Mouse (Mus musculus): Measurements from ENCODE around the gene Fnbp1l. TPM values are rescaled to one million over a fixed set of nuclear protein-coding genes. Genes with fewer than 3 reads are reported as not detected.

The Fnbp1l gene
- polyA plus RNA-seq, 1 experiment from 2014 or later: 34.3 TPM

- Histone ChIP-seq H3K4me3 (no peak overlapping the region), H3K27ac (ENCODE audit: poor library complexity, severe bottlenecking) (no peak overlapping the region), H3K9ac (no peak overlapping the region), H3K4me2 (no peak overlapping the region), H3K36me3 (no peaks in the 10 kb centered on the region), H3K27me3 (replicated peaks) (no peaks in the 10 kb centered on the region), H3K4me1 (replicated peaks) (peaks cover 6% of the 10 kb centered on the region), H3K9me3 (replicated peaks) (no peaks in the 10 kb centered on the region)
- 63% methylated on average over 3 of the region's 3 CpGs for WGBS
- ATAC-seq (ENCODE audit: insufficient number of reproducible peaks, low FRiP score): no peak
These were observed 9.4 kb upstream of the Fnbp1l start for GRCm38 (mm10) chr3:122628956-122629355.

DNA sequence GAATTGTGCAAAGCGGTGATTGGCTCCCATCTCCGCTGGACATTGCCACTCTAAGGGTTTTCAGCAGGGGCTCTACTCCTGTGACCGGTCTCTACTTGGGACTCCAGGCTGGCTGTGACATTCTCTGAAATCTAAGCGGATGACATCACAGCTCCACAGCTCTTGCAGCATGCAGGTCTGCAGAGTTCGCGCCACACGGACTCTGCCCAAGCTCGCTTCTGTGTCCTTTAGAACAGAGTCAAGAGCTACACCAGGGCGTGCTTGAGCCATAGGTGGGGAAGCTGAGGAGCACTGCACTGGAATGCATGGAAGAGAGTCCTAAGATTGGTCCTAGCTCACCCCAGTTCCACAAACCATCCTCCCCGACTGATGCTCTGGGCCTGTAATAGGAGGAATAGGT, 9.0 kb upstream of the Fnbp1l start:
- WGBS: 82% methylated on average over 10 of the region's 10 CpGs
- no peak overlapping the region for H3K27ac ChIP-seq (ENCODE audit: poor library complexity, severe bottlenecking)

DNA sequence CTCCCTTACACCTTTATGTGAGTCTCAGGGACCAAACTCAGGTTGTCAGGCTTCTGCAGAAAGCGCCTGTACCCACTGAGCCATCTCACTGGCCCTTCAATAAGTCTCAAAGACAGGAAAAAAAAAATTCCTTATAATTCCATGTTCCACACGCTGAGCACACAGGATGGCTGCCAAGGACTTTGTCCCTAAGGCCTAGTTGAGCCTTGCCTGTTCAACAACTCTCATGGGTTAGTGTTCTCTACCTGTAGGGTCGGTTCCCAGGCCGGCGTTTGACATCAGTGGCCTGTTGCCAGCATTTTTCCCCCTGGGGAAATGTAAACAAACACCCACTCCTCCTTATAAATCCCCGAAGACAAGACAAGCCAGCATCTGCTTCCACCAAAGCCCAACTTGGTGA, 8.3 kb upstream of the Fnbp1l start:
- no peaks in the 10 kb centered on the region for H3K27me3 ChIP-seq (replicated peaks)
- ATAC-seq (ENCODE audit: insufficient number of reproducible peaks, low FRiP score): no peak
- 80% methylated on average over 6 of the region's 6 CpGs for WGBS
- H3K4me2 ChIP-seq: no peak overlapping the region
- H3K9ac ChIP-seq: no peak overlapping the region
- no peak overlapping the region for H3K27ac ChIP-seq (ENCODE audit: poor library complexity, severe bottlenecking)
- no peak overlapping the region for H3K4me3 ChIP-seq
- H3K9me3 ChIP-seq (replicated peaks): no peaks in the 10 kb centered on the region
- no peaks in the 10 kb centered on the region for H3K36me3 ChIP-seq
- H3K4me1 ChIP-seq (replicated peaks): peaks cover 6% of the 10 kb centered on the region

More for the DNA sequence above, 9.0 kb upstream of the Fnbp1l start:
- ATAC-seq (ENCODE audit: insufficient number of reproducible peaks, low FRiP score): no peak
- no peaks in the 10 kb centered on the region for H3K36me3 ChIP-seq
- H3K4me1 ChIP-seq (replicated peaks): peaks cover 6% of the 10 kb centered on the region
- H3K4me3 ChIP-seq: no peak overlapping the region
- no peak overlapping the region for H3K9ac ChIP-seq
- H3K27me3 ChIP-seq (replicated peaks): no peaks in the 10 kb centered on the region
- no peaks in the 10 kb centered on the region for H3K9me3 ChIP-seq (replicated peaks)
- no peak overlapping the region for H3K4me2 ChIP-seq

GRCm38 (mm10) chr3:122624591-122624990, 5.1 kb upstream of the Fnbp1l start:
- Histone ChIP-seq H3K4me3 (no peak overlapping the region), H3K27ac (ENCODE audit: poor library complexity, severe bottlenecking) (no peak overlapping the region), H3K9me3 (replicated peaks) (no peaks in the 10 kb centered on the region), H3K36me3 (no peaks in the 10 kb centered on the region), H3K27me3 (replicated peaks) (no peaks in the 10 kb centered on the region), H3K4me1 (replicated peaks) (peaks cover 4% of the 10 kb centered on the region), H3K4me2 (no peak overlapping the region), H3K9ac (no peak overlapping the region)
- ATAC-seq (ENCODE audit: insufficient number of reproducible peaks, low FRiP score): no peak
- 65% methylated on average over 6 of the region's 6 CpGs for WGBS

DNA sequence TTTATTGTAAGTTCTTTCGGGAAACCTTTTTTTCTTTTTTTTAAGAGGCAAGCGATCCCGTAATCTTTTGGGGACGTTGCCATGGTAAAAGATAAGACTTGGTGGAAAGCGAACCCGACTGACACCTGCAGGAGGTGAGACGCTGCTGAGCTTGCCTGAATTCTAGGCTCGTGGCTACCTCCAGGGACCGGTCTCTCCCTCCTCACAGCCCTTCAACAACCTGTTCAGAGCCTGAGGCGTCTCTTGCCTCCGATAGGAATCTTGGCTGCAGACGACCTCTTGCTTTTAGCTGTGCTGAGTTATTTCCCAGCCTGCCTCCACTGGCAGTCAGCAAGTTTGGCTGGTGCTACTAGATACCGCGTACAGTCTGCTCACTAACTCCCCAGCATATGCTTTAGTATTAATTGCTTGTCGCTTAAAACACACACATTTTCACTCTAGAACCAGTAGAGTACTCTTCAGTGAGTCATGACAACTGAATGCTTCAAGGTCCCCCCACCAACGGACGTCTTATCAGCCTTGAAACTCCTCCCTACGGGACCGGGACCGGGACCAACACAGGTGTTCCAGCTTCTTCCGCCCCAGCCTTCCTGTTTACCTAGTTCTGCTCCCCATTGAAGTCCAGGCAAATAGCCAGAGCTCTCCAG, 893 bp upstream of the Fnbp1l start:
- no peaks in the 10 kb centered on the region for H3K27me3 ChIP-seq (replicated peaks)
- H3K4me2 ChIP-seq: peak overlapping the region; percentile 86
- H3K9me3 ChIP-seq (replicated peaks): no peaks in the 10 kb centered on the region
- H3K4me3 ChIP-seq: peak overlapping the region; percentile 89
- H3K9ac ChIP-seq: peak overlapping the region; percentile 96
- H3K4me1 ChIP-seq (replicated peaks): peaks cover 16% of the 10 kb centered on the region
- no peaks in the 10 kb centered on the region for H3K36me3 ChIP-seq
- peak overlapping the region; percentile 93 for H3K27ac ChIP-seq (ENCODE audit: poor library complexity, severe bottlenecking)
- WGBS: under 1% methylated on average over 21 of the region's 21 CpGs
- ATAC-seq (ENCODE audit: insufficient number of reproducible peaks, low FRiP score): peak; percentile 27; the same call in 1 of the 2 replicates

GRCm38 (mm10) chr3:122619931-122620284, 393 bp upstream of the Fnbp1l start:
- 0% methylated on average over 20 of the region's 20 CpGs for WGBS

DNA sequence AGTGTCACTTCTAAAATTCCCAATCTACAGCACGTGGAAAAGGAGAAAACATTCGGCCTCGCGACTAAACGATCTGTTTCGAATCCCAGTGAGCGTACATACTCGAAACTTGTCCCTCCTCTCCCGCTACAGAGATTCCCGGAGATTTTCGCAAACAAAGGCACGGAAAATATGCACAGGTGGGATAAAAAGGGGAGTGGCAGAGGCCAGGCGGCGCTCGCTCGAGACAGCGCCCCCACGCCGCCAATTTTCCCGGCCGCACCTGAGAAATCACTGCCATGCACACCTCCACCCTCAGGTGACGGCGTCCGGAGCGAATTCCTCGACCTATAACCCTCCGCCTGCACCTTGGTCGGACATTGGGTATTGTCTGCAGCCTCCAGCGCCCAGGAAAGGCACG, 1.1 kb downstream of the Fnbp1l start:
- H3K4me1 ChIP-seq (replicated peaks): peaks cover 16% of the 10 kb centered on the region
- no peak for ATAC-seq (ENCODE audit: insufficient number of reproducible peaks, low FRiP score)
- H3K9me3 ChIP-seq (replicated peaks): no peaks in the 10 kb centered on the region
- H3K4me2 ChIP-seq: peak overlapping the region; percentile 86
- peak overlapping the region; percentile 89 for H3K4me3 ChIP-seq
- under 1% methylated on average over 30 of the region's 30 CpGs for WGBS
- no peaks in the 10 kb centered on the region for H3K27me3 ChIP-seq (replicated peaks)
- H3K9ac ChIP-seq: peak overlapping the region; percentile 96
- H3K36me3 ChIP-seq: no peaks in the 10 kb centered on the region
- peak overlapping the region; percentile 93 for H3K27ac ChIP-seq (ENCODE audit: poor library complexity, severe bottlenecking)

More at GRCm38 (mm10) chr3:122619931-122620284, 393 bp upstream of the Fnbp1l start:
- H3K9me3 ChIP-seq (replicated peaks): no peaks in the 10 kb centered on the region
- H3K4me1 ChIP-seq (replicated peaks): peaks cover 16% of the 10 kb centered on the region
- peak overlapping the region; percentile 93 for H3K27ac ChIP-seq (ENCODE audit: poor library complexity, severe bottlenecking)
- no peaks in the 10 kb centered on the region for H3K27me3 ChIP-seq (replicated peaks)
- H3K9ac ChIP-seq: peak overlapping the region; percentile 96
- H3K4me2 ChIP-seq: peak overlapping the region; percentile 86
- ATAC-seq (ENCODE audit: insufficient number of reproducible peaks, low FRiP score): peak; percentile 60
- H3K4me3 ChIP-seq: peak overlapping the region; percentile 89
- no peaks in the 10 kb centered on the region for H3K36me3 ChIP-seq

DNA sequence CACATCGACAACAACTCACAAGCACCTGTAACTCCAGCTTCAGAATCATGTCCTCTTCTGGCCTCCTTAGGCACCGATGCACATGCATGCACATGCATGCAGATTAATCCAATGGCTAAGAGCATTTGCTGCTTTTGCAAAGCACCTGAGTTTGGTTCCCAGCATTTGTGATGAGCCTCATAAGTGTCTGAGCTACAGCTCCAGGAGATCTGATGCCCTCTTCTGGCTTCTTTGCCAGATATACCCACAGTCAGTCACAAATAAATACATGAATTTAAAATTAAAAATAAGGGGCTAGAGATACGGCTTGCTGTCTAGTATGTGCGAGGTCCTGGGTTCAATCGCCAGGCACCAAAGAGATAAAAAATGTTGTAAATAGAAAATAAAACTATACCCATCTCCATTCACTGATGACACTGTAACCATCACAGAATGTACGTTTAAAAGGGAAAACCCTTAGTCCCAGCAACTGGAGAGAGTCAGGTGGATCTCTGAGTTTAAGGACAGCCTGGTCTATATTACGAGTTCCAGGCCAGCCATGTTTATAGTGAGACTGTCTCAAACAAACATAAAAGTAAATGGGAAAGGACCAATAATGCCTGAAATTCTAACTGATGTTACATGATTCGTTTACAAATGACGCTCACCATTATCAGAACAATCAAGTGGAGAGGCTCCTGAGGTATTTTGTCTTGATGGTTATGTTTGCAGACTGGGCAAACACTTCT, 1.7 kb downstream of the Fnbp1l start:
- peak overlapping the region; percentile 86 for H3K4me2 ChIP-seq
- no peaks in the 10 kb centered on the region for H3K27me3 ChIP-seq (replicated peaks)
- peak overlapping the region; percentile 89 for H3K4me3 ChIP-seq
- WGBS: 55% methylated on average over 9 of the region's 9 CpGs
- H3K9me3 ChIP-seq (replicated peaks): no peaks in the 10 kb centered on the region
- no peaks in the 10 kb centered on the region for H3K36me3 ChIP-seq
- H3K27ac ChIP-seq (ENCODE audit: poor library complexity, severe bottlenecking): no peak overlapping the region
- peaks cover 16% of the 10 kb centered on the region for H3K4me1 ChIP-seq (replicated peaks)
- H3K9ac ChIP-seq: peak overlapping the region; percentile 96
- no peak for ATAC-seq (ENCODE audit: insufficient number of reproducible peaks, low FRiP score)

GRCm38 (mm10) chr3:122612537-122612936, 7.0 kb downstream of the Fnbp1l start:
- Histone ChIP-seq H3K9ac (no peak overlapping the region), H3K27me3 (replicated peaks) (no peaks in the 10 kb centered on the region), H3K4me3 (no peak overlapping the region), H3K4me1 (replicated peaks) (peaks cover 6% of the 10 kb centered on the region), H3K4me2 (no peak overlapping the region), H3K27ac (ENCODE audit: poor library complexity, severe bottlenecking) (no peak overlapping the region), H3K36me3 (no peaks in the 10 kb centered on the region), H3K9me3 (replicated peaks) (no peaks in the 10 kb centered on the region)
- ATAC-seq (ENCODE audit: insufficient number of reproducible peaks, low FRiP score): no peak
- WGBS: 68% methylated on average over 6 of the region's 6 CpGs

DNA sequence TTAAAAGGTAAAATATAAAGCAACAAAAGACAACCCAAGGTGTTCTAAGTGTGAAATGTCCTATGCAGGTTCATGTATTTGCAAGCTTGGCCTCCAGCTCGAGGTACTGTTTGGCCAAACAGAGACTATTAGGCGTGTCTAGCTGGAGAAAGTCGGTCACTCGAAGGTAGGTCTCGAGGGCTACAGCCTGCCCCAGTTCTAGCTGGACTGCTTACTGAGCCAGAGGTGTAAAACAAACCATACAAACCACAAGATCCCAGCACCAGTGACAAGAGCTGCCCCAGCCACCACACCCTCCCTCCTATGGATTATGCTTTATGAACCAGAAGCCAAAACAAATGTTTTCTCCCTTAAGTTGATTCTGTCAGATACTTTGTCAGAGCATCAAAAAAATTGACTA, 7.8 kb downstream of the Fnbp1l start:
- Histone ChIP-seq H3K9me3 (replicated peaks) (no peaks in the 10 kb centered on the region), H3K4me1 (replicated peaks) (peaks cover under 1% of the 10 kb centered on the region; the same call in 1 of the 2 replicates), H3K4me2 (no peak overlapping the region), H3K36me3 (no peaks in the 10 kb centered on the region), H3K27ac (ENCODE audit: poor library complexity, severe bottlenecking) (no peak overlapping the region), H3K27me3 (replicated peaks) (no peaks in the 10 kb centered on the region), H3K9ac (no peak overlapping the region), H3K4me3 (no peak overlapping the region)
- 77% methylated on average over 5 of the region's 5 CpGs for WGBS
- no peak for ATAC-seq (ENCODE audit: insufficient number of reproducible peaks, low FRiP score)

GRCm38 (mm10) chr3:122606105-122606801, 13.3 kb downstream of the Fnbp1l start:
- no peak overlapping the region for H3K4me3 ChIP-seq
- no peak overlapping the region for H3K27ac ChIP-seq (ENCODE audit: poor library complexity, severe bottlenecking)
- H3K4me2 ChIP-seq: no peak overlapping the region
- ATAC-seq (ENCODE audit: insufficient number of reproducible peaks, low FRiP score): no peak
- WGBS: 78% methylated on average over 8 of the region's 10 CpGs
- peaks cover 18% of the 10 kb centered on the region for H3K4me1 ChIP-seq (replicated peaks)
- H3K27me3 ChIP-seq (replicated peaks): no peaks in the 10 kb centered on the region
- H3K9ac ChIP-seq: no peak overlapping the region
- H3K9me3 ChIP-seq (replicated peaks): no peaks in the 10 kb centered on the region
- H3K36me3 ChIP-seq: no peaks in the 10 kb centered on the region; the same call in 1 of the 2 replicates

Data from heart, embryonic 12.5 days (tissue).